Mouse (Mus musculus) frontal cortex, postnatal 10 days (tissue): ENCODE data around the gene Sgpp1.
"Not testable (repeated sequence)": the region's sequence is repeated elsewhere in the genome, so short reads cannot be mapped to it uniquely, and the experiment has no call there.

Experiments used
- DNase-seq, 2 experiments: peaks; one replicate each; pipeline ENCODE4 v3.0.0; 2022; ENCODE audit warnings: low spot score in 2 of 2, mixed read lengths in 1 of 2

The Sgpp1 gene

GRCm38 (mm10) chr12:75689003-75689402, 46.5 kb downstream of the Sgpp1 start:
- DNase-seq = no peak

GRCm38 (mm10) chr12:75687314-75687713, 48.2 kb downstream of the Sgpp1 start:
- DNase-seq = no peak

- DNase-seq = not testable (repeated sequence)
Measured at GRCm38 (mm10) chr12:75684026-75684425, 51.5 kb downstream of the Sgpp1 start.

- no peak for DNase-seq
Measured at GRCm38 (mm10) chr12:75683598-75683997, 51.9 kb downstream of the Sgpp1 start.

- no peak for DNase-seq
Measured at GRCm38 (mm10) chr12:75682842-75683241, 52.7 kb downstream of the Sgpp1 start.

- no peak for DNase-seq
Measured at GRCm38 (mm10) chr12:75681101-75681500, 54.4 kb downstream of the Sgpp1 start.

- no peak for DNase-seq
Measured at GRCm38 (mm10) chr12:75678393-75678792, 57.1 kb downstream of the Sgpp1 start.

- no peak for DNase-seq
Measured at GRCm38 (mm10) chr12:75672630-75673029, 62.9 kb downstream of the Sgpp1 start.

- no peak for DNase-seq
Measured at GRCm38 (mm10) chr12:75671759-75672315, 63.7 kb downstream of the Sgpp1 start.

- DNase-seq = no peak
Measured at GRCm38 (mm10) chr12:75670611-75671010, 64.9 kb downstream of the Sgpp1 start.

GRCm38 (mm10) chr12:75669258-75670106, 66.0 kb downstream of the Sgpp1 start, which contains the start of gene Wdr89:
Wdr89 (minus strand) TSS chr12:75669537.
- peak; percentile 99 to 100 for DNase-seq

- no peak for DNase-seq
Measured at GRCm38 (mm10) chr12:75668916-75669257, 66.6 kb downstream of the Sgpp1 start.

- DNase-seq = no peak
Measured at GRCm38 (mm10) chr12:75668221-75668620, 67.3 kb downstream of the Sgpp1 start.

- no peak for DNase-seq
Measured at GRCm38 (mm10) chr12:75666939-75667338, 68.6 kb downstream of the Sgpp1 start.

- no peak for DNase-seq
Measured at GRCm38 (mm10) chr12:75664516-75664810, 71.1 kb downstream of the Sgpp1 start.
